Mouse (Mus musculus) hindbrain, postnatal 0 days (tissue): ENCODE data around the gene Plxna2. TPM values are rescaled to one million over a fixed set of nuclear protein-coding genes. Genes with fewer than 3 reads are reported as not detected.

ENCODE experiments used
- ATAC-seq: fragments of 200-750 bp; cut with Nextera tagmentation; 2 replicates; pipeline ENCODE4 v1.8.0; 2017; ENCODE audit warnings: mild to moderate bottlenecking, moderate TSS enrichment, moderate library complexity
- DNase-seq: peaks from one replicate; pipeline ENCODE4 v3.0.0-alpha.2; 2015; ENCODE audit warnings: low spot score
- H3K27ac ChIP-seq: fragments of 300-500 bp; sonication (generic); 2 replicates; pipeline ENCODE4 v1.5.1; 2014; ENCODE audit warnings: mild to moderate bottlenecking
- H3K27me3 ChIP-seq: fragments of 300-500 bp; sonication (generic); 2 replicates; pipeline ENCODE4 v1.6.1; 2014; ENCODE audit warnings: low read length, mixed read lengths; ENCODE audit not compliant: insufficient read depth
- H3K36me3 ChIP-seq: fragments of 300-500 bp; sonication (generic); 2 replicates; pipeline ENCODE4 v1.6.1; 2014; ENCODE audit warnings: low read length, mixed read lengths; ENCODE audit not compliant: insufficient read depth
- H3K4me1 ChIP-seq: fragments of 300-500 bp; sonication (generic); 2 replicates; pipeline ENCODE4 v1.6.1; 2014; ENCODE audit warnings: antibody characterized with exemption, low read length, mixed read lengths; ENCODE audit not compliant: insufficient read depth
- H3K4me2 ChIP-seq: fragments of 300-500 bp; sonication (generic); 2 replicates; pipeline ENCODE4 v1.6.1; 2014; ENCODE audit warnings: low read depth, mild to moderate bottlenecking, low read length, moderate library complexity, mixed read lengths
- H3K4me3 ChIP-seq: fragments of 300-500 bp; sonication (generic); 2 replicates; pipeline ENCODE4 v1.5.1; 2014; ENCODE audit warnings: low read length
- H3K9ac ChIP-seq: fragments of 300-500 bp; sonication (generic); replicated peaks from 2 replicates; pipeline ENCODE4 v1.6.1; 2014; ENCODE audit warnings: mild to moderate bottlenecking, low read length, moderate library complexity, mixed read lengths
- H3K9me3 ChIP-seq: fragments of 300-500 bp; sonication (generic); 2 replicates; pipeline ENCODE4 v1.6.1; 2016; ENCODE audit warnings: low read length, mixed read lengths
- CTCF ChIP-seq: IDR thresholded peaks from 2 replicates; pipeline ENCODE4 v1.5.1; 2016; ENCODE audit warnings: antibody characterized with exemption, control low read depth, low read depth
- WGBS: fragments of 180-500 bp; shearing (Covaris S2); extraction: QIAGEN DNeasy Blood & Tissue Kit; methylation state at CpG from one replicate; pipeline ENCODE4 v1.1.7; 2014; 5-methylcytosine and 5-hydroxymethylcytosine counted together
- polyA plus RNA-seq: library from polyadenylated mRNA; unstranded; fragments of >200 nt; fragmentation: Nextera tagmentation; extraction: Ambion mirVana; gene quantifications from 2 replicates; pipeline ENCODE4 v1.2.1, GENCODE M21; 2015
- total RNA-seq: library from RNA; depleted of rRNA; stranded (reverse); fragments of >200 nt; gene quantifications from 2 replicates; pipeline ENCODE4 v1.2.3, GENCODE M21; 2014

Plxna2 gene
- total and polyA plus RNA-seq, 2 experiments from 2014 or later, result 11.7 to 48.2 TPM

GRCm38 (mm10) chr1:194745177-194745934, 127.3 kb downstream of the Plxna2 start:
- Histone ChIP-seq H3K27me3 (no peaks in the 10 kb centered on the region), H3K9ac (no peak overlapping the region), H3K4me3 (no peak overlapping the region), H3K9me3 (no peaks in the 10 kb centered on the region), H3K4me1 (peaks cover 8% of the 10 kb centered on the region), H3K4me2 (no peak overlapping the region), H3K36me3 (no peaks in the 10 kb centered on the region; the same call in 1 of the 2 replicates), H3K27ac (no peak overlapping the region)
- DNase-seq (no peak), ATAC-seq (no peak)
- 68% methylated on average over 2 of the region's 2 CpGs for WGBS
- no peak for TF ChIP-seq CTCF

GRCm38 (mm10) chr1:194746332-194747249, 128.6 kb downstream of the Plxna2 start:
- Histone ChIP-seq H3K9ac (no peak overlapping the region), H3K36me3 (peaks cover 5% of the 10 kb centered on the region; the same call in 1 of the 2 replicates), H3K27me3 (no peaks in the 10 kb centered on the region), H3K4me1 (peaks cover 8% of the 10 kb centered on the region), H3K9me3 (no peaks in the 10 kb centered on the region), H3K27ac (0 out of 2 replicates have a peak overlapping the region, but pooled peaks have one; percentile 23), H3K4me2 (no peak overlapping the region), H3K4me3 (no peak overlapping the region)
- no peak for TF ChIP-seq CTCF
- WGBS, result 18% methylated on average over 6 of the region's 6 CpGs
- DNase-seq, result peak; percentile 88
- ATAC-seq, result peak; percentile 83

DNA sequence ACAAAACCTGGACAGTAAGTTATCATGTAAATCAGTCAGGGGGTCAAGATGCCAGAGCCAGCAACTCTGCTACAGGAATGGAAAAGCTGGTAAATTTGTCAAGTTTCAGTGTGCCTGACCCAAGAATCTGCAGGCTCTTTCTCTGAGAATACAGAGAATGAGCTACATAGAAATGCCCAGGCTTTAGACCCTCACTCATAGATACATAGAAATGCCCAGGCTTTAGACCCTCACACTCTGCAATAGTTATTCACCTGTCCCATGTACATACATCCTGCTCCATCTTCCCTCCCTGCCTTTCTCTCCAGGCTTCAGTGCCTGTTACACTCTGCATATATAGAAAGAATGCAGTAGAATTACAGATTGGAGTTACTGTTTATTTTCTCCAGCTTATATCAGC, 129.2 kb downstream of the Plxna2 start:
- TF ChIP-seq CTCF, result no peak
- H3K4me3 ChIP-seq, result no peak overlapping the region
- H3K27ac ChIP-seq, result no peak overlapping the region
- DNase-seq, result no peak
- H3K4me2 ChIP-seq, result no peak overlapping the region
- peaks cover 9% of the 10 kb centered on the region; the same call in 1 of the 2 replicates for H3K36me3 ChIP-seq
- H3K27me3 ChIP-seq, result no peaks in the 10 kb centered on the region
- H3K9ac ChIP-seq, result no peak overlapping the region
- ATAC-seq, result no peak
- peaks cover 8% of the 10 kb centered on the region for H3K4me1 ChIP-seq
- no peaks in the 10 kb centered on the region for H3K9me3 ChIP-seq

DNA sequence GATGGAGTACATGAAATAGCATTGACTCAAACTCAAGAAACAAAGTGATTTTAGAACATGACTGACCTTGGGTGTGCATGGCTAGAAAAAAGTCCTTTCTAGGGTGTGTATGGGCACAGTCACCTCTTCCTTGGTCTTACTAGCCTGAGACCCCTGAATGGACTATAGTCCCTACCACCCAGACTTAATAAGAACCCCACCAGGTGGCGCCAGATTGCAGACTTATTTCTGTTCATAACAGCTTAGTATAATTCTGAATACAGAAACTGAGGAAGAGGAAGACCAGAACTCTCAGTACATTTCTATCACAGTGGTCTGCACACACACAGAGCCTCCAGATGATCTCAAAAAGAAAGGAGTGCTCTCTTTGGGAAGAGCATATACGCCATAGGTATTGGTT, 135.2 kb downstream of the Plxna2 start:
- ATAC-seq, result no peak
- Histone ChIP-seq H3K36me3 (peaks cover 9% of the 10 kb centered on the region; the same call in 1 of the 2 replicates), H3K27ac (no peak overlapping the region), H3K4me2 (no peak overlapping the region), H3K9me3 (no peaks in the 10 kb centered on the region), H3K4me1 (0 out of 2 replicates have a peak, but pooled peaks cover 9% of the 10 kb centered on the region), H3K9ac (no peak overlapping the region), H3K27me3 (no peaks in the 10 kb centered on the region), H3K4me3 (no peak overlapping the region)
- TF ChIP-seq CTCF, result peak; percentile 68
- WGBS, result 58% methylated on average over 2 of the region's 2 CpGs
- DNase-seq, result peak; percentile 79

- Histone ChIP-seq H3K27ac (no peak overlapping the region), H3K9ac (no peak overlapping the region), H3K4me1 (0 out of 2 replicates have a peak, but pooled peaks cover 9% of the 10 kb centered on the region), H3K36me3 (peaks cover 9% of the 10 kb centered on the region; the same call in 1 of the 2 replicates), H3K9me3 (no peaks in the 10 kb centered on the region), H3K4me2 (no peak overlapping the region), H3K4me3 (no peak overlapping the region), H3K27me3 (no peaks in the 10 kb centered on the region)
- DNase-seq (no peak), ATAC-seq (no peak)
- no peak for TF ChIP-seq CTCF
Observed at GRCm38 (mm10) chr1:194756001-194756400, 138.0 kb downstream of the Plxna2 start.

DNA sequence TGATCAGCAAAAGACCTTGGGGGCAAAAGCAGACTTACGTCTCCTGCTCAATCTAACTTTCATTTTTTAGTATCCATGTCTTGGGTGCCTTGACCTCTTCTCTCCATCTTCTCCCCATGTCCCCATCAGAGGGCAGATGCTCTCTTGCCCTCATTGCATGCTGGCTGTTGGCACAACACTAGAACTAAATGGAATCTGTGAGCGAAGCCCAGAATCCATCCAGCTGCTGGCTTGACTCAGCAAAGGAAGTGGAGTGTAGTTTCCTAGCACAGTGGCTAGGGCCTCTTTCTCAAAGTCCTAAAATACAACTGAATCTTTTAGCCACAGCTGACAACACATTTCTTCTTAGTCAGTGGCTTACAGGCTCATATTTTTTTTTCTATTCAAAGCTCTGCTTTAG, 138.4 kb downstream of the Plxna2 start:
- no peak overlapping the region for H3K4me2 ChIP-seq
- H3K4me1 ChIP-seq, result 0 out of 2 replicates have a peak, but pooled peaks cover 9% of the 10 kb centered on the region
- peaks cover 5% of the 10 kb centered on the region; the same call in 1 of the 2 replicates for H3K36me3 ChIP-seq
- no peak for ATAC-seq
- H3K27ac ChIP-seq, result no peak overlapping the region
- H3K27me3 ChIP-seq, result no peaks in the 10 kb centered on the region
- H3K4me3 ChIP-seq, result no peak overlapping the region
- 76% methylated on average over 2 of the region's 2 CpGs for WGBS
- DNase-seq, result no peak
- no peak overlapping the region for H3K9ac ChIP-seq
- no peak for TF ChIP-seq CTCF
- H3K9me3 ChIP-seq, result no peaks in the 10 kb centered on the region
